Mouse (Mus musculus): ENCODE measurements around the gene Dhx37. TPM values are rescaled to one million over a fixed set of nuclear protein-coding genes. Genes with fewer than 3 reads are reported as not detected.
"Not testable (repeated sequence)": the region's sequence is repeated elsewhere in the genome, so short reads cannot be mapped to it uniquely, and the experiment has no call there.

The Dhx37 gene
- polyA plus RNA-seq, 1 experiment: 19.5 TPM

GRCm38 (mm10) chr5:125442136-125442995 is 8.4 kb upstream of the Dhx37 start:
- TF ChIP-seq POLR2A (IDR thresholded peaks at IDR 0.05; ENCODE audit: control insufficient read depth, low read depth, low read length): no peak
- no peak for TF ChIP-seq CTCF (IDR thresholded peaks at IDR 0.05; ENCODE audit: control insufficient read depth, insufficient read depth, insufficient replicate concordance, low read depth, low read length)
- peak overlapping the region; percentile 75 for H3K27ac ChIP-seq (ENCODE audit: control insufficient read depth, insufficient read depth, low read depth, low read length)
- H3K4me3 ChIP-seq (ENCODE audit: control insufficient read depth, low read depth, low read length): peak overlapping the region; percentile 93
- H3K27me3 ChIP-seq (ENCODE audit: control insufficient read depth, insufficient read depth, low read length): no peaks in the 10 kb centered on the region
- H3K4me1 ChIP-seq (ENCODE audit: control insufficient read depth, insufficient read depth, low read length): peaks cover 12% of the 10 kb centered on the region
- H3K36me3 ChIP-seq (ENCODE audit: control insufficient read depth, insufficient read depth, low read length): no peaks in the 10 kb centered on the region

- no peaks in the 10 kb centered on the region for H3K36me3 ChIP-seq (ENCODE audit: control insufficient read depth, insufficient read depth, low read length)
- peaks cover 12% of the 10 kb centered on the region for H3K4me1 ChIP-seq (ENCODE audit: control insufficient read depth, insufficient read depth, low read length)
- peak within 1 kb of the TSS; percentile 89 for H3K27ac ChIP-seq (ENCODE audit: control insufficient read depth, insufficient read depth, low read depth, low read length)
- H3K4me3 ChIP-seq (ENCODE audit: control insufficient read depth, low read depth, low read length): peak within 1 kb of the TSS; percentile 93
- no peak for TF ChIP-seq CTCF (IDR thresholded peaks at IDR 0.05; ENCODE audit: control insufficient read depth, insufficient read depth, insufficient replicate concordance, low read depth, low read length)
- TF ChIP-seq POLR2A (IDR thresholded peaks at IDR 0.05; ENCODE audit: control insufficient read depth, low read depth, low read length): no peak; the same call in 1 of the 2 replicates
- no peaks in the 10 kb centered on the region for H3K27me3 ChIP-seq (ENCODE audit: control insufficient read depth, insufficient read depth, low read length)
These were observed 7.6 kb upstream of the Dhx37 start, which contains the start of gene Bri3bp for GRCm38 (mm10) chr5:125441234-125442114. Bri3bp (plus strand) TSS chr5:125441568.

GRCm38 (mm10) chr5:125440583-125441233 is 6.8 kb upstream of the Dhx37 start:
- Histone ChIP-seq H3K27me3 (ENCODE audit: control insufficient read depth, insufficient read depth, low read length) (no peaks in the 10 kb centered on the region), H3K27ac (ENCODE audit: control insufficient read depth, insufficient read depth, low read depth, low read length) (peak overlapping the region; percentile 65), H3K4me3 (ENCODE audit: control insufficient read depth, low read depth, low read length) (peak overlapping the region; percentile 93), H3K36me3 (ENCODE audit: control insufficient read depth, insufficient read depth, low read length) (no peaks in the 10 kb centered on the region), H3K4me1 (ENCODE audit: control insufficient read depth, insufficient read depth, low read length) (peaks cover 12% of the 10 kb centered on the region)
- no peak for TF ChIP-seq POLR2A (IDR thresholded peaks at IDR 0.05; ENCODE audit: control insufficient read depth, low read depth, low read length)
- no peak for TF ChIP-seq CTCF (IDR thresholded peaks at IDR 0.05; ENCODE audit: control insufficient read depth, insufficient read depth, insufficient replicate concordance, low read depth, low read length)

GRCm38 (mm10) chr5:125434347-125434746 is 426 bp upstream of the Dhx37 start:
- peak overlapping the region; percentile 89 for H3K27ac ChIP-seq (ENCODE audit: control insufficient read depth, insufficient read depth, low read depth, low read length)
- peak; percentile 28; the same call in 1 of the 2 replicates for TF ChIP-seq CTCF (IDR thresholded peaks at IDR 0.05; ENCODE audit: control insufficient read depth, insufficient read depth, insufficient replicate concordance, low read depth, low read length)
- H3K4me1 ChIP-seq (ENCODE audit: control insufficient read depth, insufficient read depth, low read length): not testable (repeated sequence)

GRCm38 (mm10) chr5:125432324-125432723 is 1.6 kb downstream of the Dhx37 start:
- not testable (repeated sequence) for H3K27ac ChIP-seq (ENCODE audit: control insufficient read depth, insufficient read depth, low read depth, low read length); H3K4me3 ChIP-seq (ENCODE audit: control insufficient read depth, low read depth, low read length)

More at GRCm38 (mm10) chr5:125434347-125434746, 426 bp upstream of the Dhx37 start:
- peak overlapping the region; percentile 90 for H3K4me3 ChIP-seq (ENCODE audit: control insufficient read depth, low read depth, low read length)
- H3K27me3 ChIP-seq (ENCODE audit: control insufficient read depth, insufficient read depth, low read length); H3K36me3 ChIP-seq (ENCODE audit: control insufficient read depth, insufficient read depth, low read length): not testable (repeated sequence)

GRCm38 (mm10) chr5:125426343-125426742 is 7.6 kb downstream of the Dhx37 start:
- Histone ChIP-seq H3K4me3 (ENCODE audit: control insufficient read depth, low read depth, low read length) (no peak overlapping the region), H3K4me1 (ENCODE audit: control insufficient read depth, insufficient read depth, low read length) (no peaks in the 10 kb centered on the region), H3K27ac (ENCODE audit: control insufficient read depth, insufficient read depth, low read depth, low read length) (no peak overlapping the region), H3K36me3 (ENCODE audit: control insufficient read depth, insufficient read depth, low read length) (peaks cover 15% of the 10 kb centered on the region), H3K27me3 (ENCODE audit: control insufficient read depth, insufficient read depth, low read length) (no peaks in the 10 kb centered on the region)
- TF ChIP-seq CTCF (IDR thresholded peaks at IDR 0.05; ENCODE audit: control insufficient read depth, insufficient read depth, insufficient replicate concordance, low read depth, low read length) (no peak), POLR2A (IDR thresholded peaks at IDR 0.05; ENCODE audit: control insufficient read depth, low read depth, low read length) (no peak)

More at GRCm38 (mm10) chr5:125432324-125432723, 1.6 kb downstream of the Dhx37 start:
- H3K4me1 ChIP-seq (ENCODE audit: control insufficient read depth, insufficient read depth, low read length); H3K27me3 ChIP-seq (ENCODE audit: control insufficient read depth, insufficient read depth, low read length); H3K36me3 ChIP-seq (ENCODE audit: control insufficient read depth, insufficient read depth, low read length): not testable (repeated sequence)

All from testis, adult 2 months (tissue).